Mouse (Mus musculus): ENCODE data around the gene Imp3. TPM values are rescaled to one million over a fixed set of nuclear protein-coding genes. Genes with fewer than 3 reads are reported as not detected.

Imp3 gene
- polyA plus RNA-seq, 1 experiment from 2014 or later: 62.8 TPM

Other genes starting within 250 kb of the Imp3 start
- 77.8 and 83.1 TPM in 2 replicates for gene Lingo1, start 141.0 kb upstream of the Imp3 start, polyA plus RNA-seq (2015; fragmentation: Nextera tagmentation; extraction: Ambion mirVana)
- not detected in 2 replicates for gene Odf3l1, start 72.8 kb upstream of the Imp3 start, polyA plus RNA-seq (2015; fragmentation: Nextera tagmentation; extraction: Ambion mirVana)
- 7.6 and 8.2 TPM in 2 replicates for gene Cspg4, start 72.4 kb upstream of the Imp3 start, polyA plus RNA-seq (2015; fragmentation: Nextera tagmentation; extraction: Ambion mirVana)
- 3.0 TPM in 2 replicates for gene Snx33, start 9.1 kb upstream of the Imp3 start, polyA plus RNA-seq (2015; fragmentation: Nextera tagmentation; extraction: Ambion mirVana)
- gene Snupn, start 13.4 kb downstream of the Imp3 start, polyA plus RNA-seq (2015; fragmentation: Nextera tagmentation; extraction: Ambion mirVana): 29.8 and 33.0 TPM in 2 replicates
- gene Ptpn9, start 57.4 kb downstream of the Imp3 start, polyA plus RNA-seq (2015; fragmentation: Nextera tagmentation; extraction: Ambion mirVana): 25.8 and 28.0 TPM in 2 replicates
- gene Sin3a, start 134.6 kb downstream of the Imp3 start, polyA plus RNA-seq (2015; fragmentation: Nextera tagmentation; extraction: Ambion mirVana): 25.0 and 25.9 TPM in 2 replicates
- gene Man2c1, start 193.2 kb downstream of the Imp3 start, polyA plus RNA-seq (2015; fragmentation: Nextera tagmentation; extraction: Ambion mirVana): 102 and 109 TPM in 2 replicates
- 9.9 and 10.5 TPM in 2 replicates for gene Neil1, start 210.8 kb downstream of the Imp3 start, polyA plus RNA-seq (2015; fragmentation: Nextera tagmentation; extraction: Ambion mirVana)
- gene Commd4, start 220.9 kb downstream of the Imp3 start, polyA plus RNA-seq (2015; fragmentation: Nextera tagmentation; extraction: Ambion mirVana): 196 and 201 TPM in 2 replicates

Measured in midbrain, embryonic 15.5 days (tissue).